Mouse (Mus musculus) brain, embryonic 14.5 days (tissue): ENCODE data around the gene Foxk1.

Experiments
- CTCF ChIP-seq: fragments of 200-500 bp; IDR thresholded peaks from 2 replicates; pipeline ENCODE4 v1.5.1; 2012; ENCODE audit warnings: inconsistent platforms, mild to moderate bottlenecking, moderate library complexity, borderline replicate concordance; ENCODE audit not compliant: insufficient read depth, insufficient read length; ENCODE audit errors: extremely low read depth
- POLR2A ChIP-seq: fragments of 200-500 bp; IDR thresholded peaks from 2 replicates; pipeline ENCODE4 v1.6.1; 2012; ENCODE audit warnings: mild to moderate bottlenecking, inconsistent platforms, borderline replicate concordance; ENCODE audit not compliant: poor library complexity, insufficient read depth, insufficient read length, severe bottlenecking; ENCODE audit errors: extremely low read depth

GRCm38 (mm10) chr5:142415401-142415800, 14.1 kb downstream of the Foxk1 start:
- TF ChIP-seq CTCF (no peak), POLR2A (no peak)
